Mouse (Mus musculus): ENCODE measurements around the gene Prpf3.
"Not testable (repeated sequence)": the region's sequence is repeated elsewhere in the genome, so short reads cannot be mapped to it uniquely, and the experiment has no call there.

Prpf3 gene

GRCm38 (mm10) chr3:95820046-95821010, 35.4 kb downstream of the Prpf3 start:
- DNase-seq (ENCODE audit: low read depth, low spot score) = no peak

- DNase-seq (ENCODE audit: low read depth, low spot score) = peak; percentile 100
Measured at GRCm38 (mm10) chr3:95819351-95819985, 36.2 kb downstream of the Prpf3 start.

DNA sequence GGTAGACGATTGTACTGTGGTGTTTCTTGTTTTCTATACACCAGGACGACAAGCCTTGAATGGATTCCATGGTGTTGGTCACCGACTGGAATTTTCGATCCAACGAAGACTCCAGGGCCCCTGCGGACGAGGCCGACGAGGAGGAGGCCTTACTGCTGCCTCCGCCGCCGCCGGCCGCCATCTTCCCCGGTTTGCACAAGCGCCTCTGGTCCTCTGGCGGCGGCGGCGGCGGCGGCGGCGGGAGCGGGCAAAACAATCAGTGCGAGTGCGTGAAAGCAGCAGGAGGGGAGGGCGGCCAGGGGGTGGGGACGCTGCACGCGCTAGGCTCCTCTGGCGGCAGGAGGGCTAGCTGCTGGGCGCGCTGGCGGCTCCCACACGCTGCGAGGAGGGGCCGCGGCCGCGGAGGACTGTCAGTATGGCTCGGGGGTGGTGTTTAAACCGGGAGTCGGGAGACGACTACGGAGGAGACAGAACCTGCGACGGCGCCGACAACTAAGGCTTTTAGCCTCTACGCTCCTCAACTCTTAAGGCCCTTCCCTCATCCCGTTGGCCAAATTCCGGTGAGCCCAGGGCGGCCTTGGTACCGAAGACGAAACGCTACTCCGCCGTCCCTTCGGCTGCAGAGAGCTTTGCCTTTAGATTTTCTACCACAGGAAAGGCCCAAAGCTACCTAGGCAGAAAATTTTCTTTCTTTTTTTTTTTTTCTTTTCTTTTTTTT, 37.0 kb downstream of the Prpf3 start, which contains the start of gene Rprd2:
Gene Rprd2, minus strand, starts transcription at position 293 of the 718 bp plus-strand sequence.
- peak; percentile 69 for DNase-seq (ENCODE audit: low read depth, low spot score)

GRCm38 (mm10) chr3:95818026-95818511, 37.6 kb downstream of the Prpf3 start:
- DNase-seq (ENCODE audit: low read depth, low spot score) = peak; percentile 39

- DNase-seq (ENCODE audit: low read depth, low spot score) = no peak
Measured at GRCm38 (mm10) chr3:95816681-95817080, 39.0 kb downstream of the Prpf3 start.

DNA sequence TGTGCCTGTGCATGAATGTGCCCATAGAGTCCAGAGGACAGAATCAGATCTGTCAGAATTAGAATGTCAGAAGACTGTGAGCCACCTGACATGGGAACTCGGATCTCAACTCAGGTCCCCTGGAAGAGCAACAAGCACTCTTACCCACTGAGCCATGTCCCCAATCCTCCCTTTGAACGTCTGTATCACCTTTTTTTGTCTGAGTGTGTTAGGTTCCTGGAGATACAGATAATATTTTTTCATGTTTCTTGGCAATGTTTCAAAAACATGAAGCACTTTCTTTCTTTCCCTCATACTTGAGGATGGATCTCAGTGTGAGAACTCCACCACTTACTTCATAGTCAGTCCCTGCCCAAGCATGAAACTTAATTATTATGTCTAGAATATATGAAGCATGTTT, 47.3 kb downstream of the Prpf3 start:
- no peak for DNase-seq (ENCODE audit: low read depth, low spot score)

DNA sequence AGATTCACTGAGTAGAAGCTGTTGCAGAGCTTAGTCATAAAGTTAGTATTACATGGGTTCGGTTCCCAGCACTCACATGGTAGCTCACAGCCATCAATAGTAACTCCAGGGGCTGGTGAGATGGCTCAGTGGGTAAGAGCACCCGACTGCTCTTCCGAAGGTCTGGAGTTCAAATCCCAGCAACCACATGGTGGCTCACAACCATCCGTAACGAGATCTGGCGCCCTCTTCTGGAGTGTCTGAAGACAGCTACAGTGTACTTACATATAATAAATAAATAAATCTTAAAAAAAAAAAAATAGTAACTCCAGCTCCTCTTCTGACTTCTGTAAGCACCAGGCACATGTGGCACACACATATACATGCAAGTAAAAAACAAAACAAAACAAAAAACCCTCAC, 48.1 kb downstream of the Prpf3 start:
- not testable (repeated sequence) for DNase-seq (ENCODE audit: low read depth, low spot score)

GRCm38 (mm10) chr3:95806677-95807076, 49.0 kb downstream of the Prpf3 start:
- no peak for DNase-seq (ENCODE audit: low read depth, low spot score)

GRCm38 (mm10) chr3:95803851-95804250, 51.8 kb downstream of the Prpf3 start:
- no peak for DNase-seq (ENCODE audit: low read depth, low spot score)

- DNase-seq (ENCODE audit: low read depth, low spot score) = no peak
Measured at GRCm38 (mm10) chr3:95798756-95799155, 56.9 kb downstream of the Prpf3 start.

- DNase-seq (ENCODE audit: low read depth, low spot score) = no peak
Measured at GRCm38 (mm10) chr3:95794299-95794698, 61.4 kb downstream of the Prpf3 start.

DNA sequence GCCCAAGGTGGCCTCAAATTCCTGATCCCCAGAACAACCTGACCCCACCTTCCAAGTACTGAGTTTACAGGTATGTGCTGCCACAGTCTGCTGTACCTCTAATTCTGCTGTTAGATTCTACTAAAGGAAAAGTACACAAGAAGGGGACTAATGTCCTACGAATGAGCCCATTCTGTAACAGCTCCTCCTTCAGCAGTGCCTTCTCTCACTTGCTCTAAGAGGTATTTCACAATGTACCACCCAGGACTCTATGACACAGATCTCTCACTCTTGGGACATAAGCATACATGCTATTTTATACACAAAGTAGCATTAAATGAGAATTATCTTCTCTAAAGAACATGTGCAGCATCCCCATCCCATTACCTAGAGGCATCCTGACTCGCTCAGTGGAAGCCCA, 62.0 kb downstream of the Prpf3 start:
- DNase-seq (ENCODE audit: low read depth, low spot score) = no peak

DNA sequence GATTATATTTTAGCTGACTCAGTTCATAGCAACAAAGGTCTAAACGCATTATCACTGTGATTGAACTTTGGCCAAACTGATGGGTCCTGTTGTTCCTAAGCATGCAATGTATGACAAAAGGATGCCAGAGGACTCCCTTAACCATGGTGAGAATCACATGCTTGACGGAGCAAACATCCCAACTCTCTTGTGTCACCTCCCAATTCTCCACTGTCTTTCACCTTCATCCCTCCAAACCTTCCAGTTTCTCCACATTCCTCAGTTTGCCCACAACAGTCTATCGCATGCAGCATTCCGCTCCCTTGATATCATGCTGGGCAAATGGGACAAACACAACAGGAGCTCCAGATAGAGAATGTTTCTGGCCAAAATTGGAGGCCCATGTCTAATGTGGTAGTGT, 70.2 kb downstream of the Prpf3 start:
- no peak for DNase-seq (ENCODE audit: low read depth, low spot score)
